Mouse (Mus musculus) R1 (cell line): ENCODE results near the gene Tmem170.

Experiments used
- DNase-seq: peaks from one replicate; pipeline ENCODE4 v3.0.0-alpha.2; 2018; ENCODE audit warnings: low read depth, low spot score

Gene Tmem170

GRCm38 (mm10) chr8:111818556-111818955 is 58.0 kb downstream of the Tmem170 start:
- DNase-seq: no peak

GRCm38 (mm10) chr8:111815078-111815477 is 61.5 kb downstream of the Tmem170 start:
- DNase-seq: peak; percentile 85

GRCm38 (mm10) chr8:111813818-111814217 is 62.7 kb downstream of the Tmem170 start:
- DNase-seq: no peak
